Mouse (Mus musculus): ENCODE measurements around the gene Ankrd9. TPM values are rescaled to one million over a fixed set of nuclear protein-coding genes. Genes with fewer than 3 reads are reported as not detected.

The Ankrd9 gene
- polyA plus RNA-seq, 1 experiment from 2014 or later = 14.2 TPM

- no peaks in the 10 kb centered on the region for H3K9me3 ChIP-seq (ENCODE audit: control insufficient read depth, low read length)
- H3K27ac ChIP-seq (ENCODE audit: low read depth, low read length) = no peak overlapping the region
- 91% methylated on average over 7 of the region's 7 CpGs for WGBS
- peaks cover 10% of the 10 kb centered on the region for H3K4me1 ChIP-seq (ENCODE audit: control insufficient read depth, insufficient read depth, low read depth, low read length)
- H3K4me2 ChIP-seq (ENCODE audit: low read length) = no peak overlapping the region
- H3K36me3 ChIP-seq (ENCODE audit: control insufficient read depth, insufficient read depth, low read length) = peaks cover 19% of the 10 kb centered on the region
- H3K4me3 ChIP-seq (ENCODE audit: low read length) = no peak overlapping the region
- ATAC-seq = no peak
- no peak overlapping the region for H3K9ac ChIP-seq (ENCODE audit: low read depth, low read length)
- H3K27me3 ChIP-seq (replicated peaks; ENCODE audit: control insufficient read depth, insufficient read depth, low read length) = no peaks in the 10 kb centered on the region
Measured at GRCm38 (mm10) chr12:110974295-110974694, 4.5 kb downstream of the Ankrd9 start.

DNA sequence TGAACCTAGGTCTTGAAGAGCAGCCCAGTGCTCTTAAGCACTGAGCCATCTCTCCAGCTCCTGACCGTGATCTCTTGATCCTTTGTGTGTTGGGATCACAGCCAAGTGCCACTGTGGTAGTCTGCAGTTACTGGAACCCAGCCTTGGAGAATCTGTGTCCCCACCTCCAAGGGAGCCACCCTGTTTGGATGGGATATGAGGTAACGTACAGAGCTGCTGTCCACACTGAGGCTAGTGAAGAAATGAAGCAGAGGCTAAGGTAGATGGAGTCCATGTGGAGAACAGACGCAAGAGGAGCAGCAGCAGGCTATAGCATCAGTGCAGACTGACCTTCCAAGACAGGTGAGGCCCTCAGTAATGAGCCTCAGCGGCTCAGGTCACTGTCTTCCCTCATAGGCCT lies 5.0 kb downstream of the Ankrd9 start:
- 92% methylated on average over 4 of the region's 4 CpGs for WGBS
- H3K4me3 ChIP-seq (ENCODE audit: low read length) = no peak overlapping the region
- no peak overlapping the region for H3K9ac ChIP-seq (ENCODE audit: low read depth, low read length)
- no peaks in the 10 kb centered on the region for H3K9me3 ChIP-seq (ENCODE audit: control insufficient read depth, low read length)
- H3K27ac ChIP-seq (ENCODE audit: low read depth, low read length) = no peak overlapping the region
- no peak overlapping the region for H3K4me2 ChIP-seq (ENCODE audit: low read length)
- ATAC-seq = no peak
- H3K27me3 ChIP-seq (replicated peaks; ENCODE audit: control insufficient read depth, insufficient read depth, low read length) = no peaks in the 10 kb centered on the region
- H3K4me1 ChIP-seq (ENCODE audit: control insufficient read depth, insufficient read depth, low read depth, low read length) = peaks cover 8% of the 10 kb centered on the region
- H3K36me3 ChIP-seq (ENCODE audit: control insufficient read depth, insufficient read depth, low read length) = peaks cover 23% of the 10 kb centered on the region

GRCm38 (mm10) chr12:110971972-110972371 lies 6.9 kb downstream of the Ankrd9 start:
- H3K36me3 ChIP-seq (ENCODE audit: control insufficient read depth, insufficient read depth, low read length) = peaks cover 34% of the 10 kb centered on the region
- no peaks in the 10 kb centered on the region for H3K9me3 ChIP-seq (ENCODE audit: control insufficient read depth, low read length)
- H3K4me3 ChIP-seq (ENCODE audit: low read length) = no peak overlapping the region
- H3K4me1 ChIP-seq (ENCODE audit: control insufficient read depth, insufficient read depth, low read depth, low read length) = no peaks in the 10 kb centered on the region
- no peak overlapping the region for H3K27ac ChIP-seq (ENCODE audit: low read depth, low read length)
- no peak overlapping the region for H3K4me2 ChIP-seq (ENCODE audit: low read length)
- no peak for ATAC-seq
- H3K9ac ChIP-seq (ENCODE audit: low read depth, low read length) = no peak overlapping the region
- WGBS = 90% methylated on average over 5 of the region's 5 CpGs
- H3K27me3 ChIP-seq (replicated peaks; ENCODE audit: control insufficient read depth, insufficient read depth, low read length) = no peaks in the 10 kb centered on the region

DNA sequence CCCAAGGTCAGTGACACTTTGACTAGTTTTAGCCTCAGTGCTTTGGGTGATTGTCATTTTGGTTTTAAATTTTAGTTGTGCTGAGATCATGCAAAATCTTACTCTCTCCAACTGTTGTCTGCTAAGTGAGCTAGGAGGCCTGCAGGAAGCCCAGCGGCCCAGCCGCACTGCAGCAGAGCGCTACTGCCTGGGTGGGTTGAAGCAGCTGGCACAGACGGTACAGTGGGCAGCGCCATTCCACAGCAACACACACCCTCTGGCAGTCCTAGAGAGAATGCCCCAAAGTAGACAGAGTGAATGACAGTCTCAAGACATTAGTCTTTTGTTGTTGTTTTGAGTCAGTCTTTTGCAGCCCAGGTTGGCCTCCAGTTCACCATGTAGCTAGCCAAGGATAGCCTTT lies 8.4 kb downstream of the Ankrd9 start:
- no peaks in the 10 kb centered on the region for H3K9me3 ChIP-seq (ENCODE audit: control insufficient read depth, low read length)
- no peak overlapping the region for H3K27ac ChIP-seq (ENCODE audit: low read depth, low read length)
- H3K4me2 ChIP-seq (ENCODE audit: low read length) = no peak overlapping the region
- no peak overlapping the region for H3K4me3 ChIP-seq (ENCODE audit: low read length)
- no peaks in the 10 kb centered on the region for H3K27me3 ChIP-seq (replicated peaks; ENCODE audit: control insufficient read depth, insufficient read depth, low read length)
- H3K36me3 ChIP-seq (ENCODE audit: control insufficient read depth, insufficient read depth, low read length) = peaks cover 32% of the 10 kb centered on the region
- no peak for ATAC-seq
- H3K9ac ChIP-seq (ENCODE audit: low read depth, low read length) = no peak overlapping the region
- no peaks in the 10 kb centered on the region for H3K4me1 ChIP-seq (ENCODE audit: control insufficient read depth, insufficient read depth, low read depth, low read length)
- WGBS = 96% methylated on average over 5 of the region's 5 CpGs

GRCm38 (mm10) chr12:110967146-110967545 lies 11.7 kb downstream of the Ankrd9 start:
- Histone ChIP-seq H3K9me3 (ENCODE audit: control insufficient read depth, low read length) (no peaks in the 10 kb centered on the region), H3K9ac (ENCODE audit: low read depth, low read length) (no peak overlapping the region), H3K4me1 (ENCODE audit: control insufficient read depth, insufficient read depth, low read depth, low read length) (no peaks in the 10 kb centered on the region), H3K27me3 (replicated peaks; ENCODE audit: control insufficient read depth, insufficient read depth, low read length) (no peaks in the 10 kb centered on the region), H3K27ac (ENCODE audit: low read depth, low read length) (no peak overlapping the region), H3K4me3 (ENCODE audit: low read length) (no peak overlapping the region), H3K4me2 (ENCODE audit: low read length) (no peak overlapping the region), H3K36me3 (ENCODE audit: control insufficient read depth, insufficient read depth, low read length) (peaks cover 25% of the 10 kb centered on the region)
- no peak for ATAC-seq
- 85% methylated on average over 2 of the region's 2 CpGs for WGBS

DNA sequence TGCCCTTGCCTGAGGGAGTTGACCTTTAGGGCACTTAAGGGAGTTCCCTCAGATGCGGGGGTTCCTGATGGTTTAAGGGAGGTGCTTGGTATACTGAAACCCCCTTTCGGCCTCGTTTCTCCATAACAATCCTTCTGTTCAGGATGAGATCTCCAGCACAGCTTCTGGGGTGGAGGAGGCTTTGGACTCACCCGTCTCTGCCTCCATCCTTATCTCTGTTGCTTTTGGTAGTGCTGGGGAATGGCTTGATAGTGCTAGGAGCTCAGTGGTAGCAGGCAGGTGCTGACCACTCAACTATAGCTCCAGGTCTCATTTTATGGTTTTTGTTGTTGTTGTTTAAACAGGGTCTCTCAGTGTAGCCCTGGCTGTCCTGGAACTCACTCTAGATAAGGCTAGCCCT lies 12.8 kb downstream of the Ankrd9 start:
- H3K36me3 ChIP-seq (ENCODE audit: control insufficient read depth, insufficient read depth, low read length) = peaks cover 25% of the 10 kb centered on the region
- H3K27ac ChIP-seq (ENCODE audit: low read depth, low read length) = no peak overlapping the region
- no peak for ATAC-seq
- 81% methylated on average over 4 of the region's 4 CpGs for WGBS
- no peak overlapping the region for H3K9ac ChIP-seq (ENCODE audit: low read depth, low read length)
- no peaks in the 10 kb centered on the region for H3K27me3 ChIP-seq (replicated peaks; ENCODE audit: control insufficient read depth, insufficient read depth, low read length)
- H3K4me3 ChIP-seq (ENCODE audit: low read length) = no peak overlapping the region
- no peaks in the 10 kb centered on the region for H3K9me3 ChIP-seq (ENCODE audit: control insufficient read depth, low read length)
- H3K4me1 ChIP-seq (ENCODE audit: control insufficient read depth, insufficient read depth, low read depth, low read length) = no peaks in the 10 kb centered on the region
- no peak overlapping the region for H3K4me2 ChIP-seq (ENCODE audit: low read length)

DNA sequence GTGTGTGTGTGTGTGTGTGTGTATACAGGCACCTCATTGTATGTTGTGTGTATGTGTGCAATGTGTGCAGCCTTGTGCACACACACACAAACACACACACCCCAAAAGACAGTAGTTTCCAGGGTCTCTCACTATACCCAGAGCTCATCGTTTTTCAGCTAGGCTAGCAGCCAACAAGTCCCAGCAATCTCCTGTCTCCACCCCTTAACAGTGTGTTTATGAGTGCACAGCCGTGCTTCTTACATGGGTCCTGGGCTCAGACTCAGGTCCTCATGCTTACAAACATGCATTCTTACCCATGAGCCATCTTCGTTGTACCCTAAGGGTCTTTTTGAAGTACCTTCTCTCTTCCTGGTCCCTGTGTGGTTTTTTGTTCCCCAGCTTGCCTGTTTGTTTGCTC lies 13.3 kb downstream of the Ankrd9 start:
- Histone ChIP-seq H3K36me3 (ENCODE audit: control insufficient read depth, insufficient read depth, low read length) (peaks cover 25% of the 10 kb centered on the region), H3K4me1 (ENCODE audit: control insufficient read depth, insufficient read depth, low read depth, low read length) (no peaks in the 10 kb centered on the region), H3K27ac (ENCODE audit: low read depth, low read length) (no peak overlapping the region), H3K4me2 (ENCODE audit: low read length) (no peak overlapping the region), H3K9me3 (ENCODE audit: control insufficient read depth, low read length) (no peaks in the 10 kb centered on the region), H3K4me3 (ENCODE audit: low read length) (no peak overlapping the region), H3K9ac (ENCODE audit: low read depth, low read length) (no peak overlapping the region), H3K27me3 (replicated peaks; ENCODE audit: control insufficient read depth, insufficient read depth, low read length) (no peaks in the 10 kb centered on the region)
- no peak for ATAC-seq
- WGBS = 81% methylated on average over 3 of the region's 3 CpGs

GRCm38 (mm10) chr12:110961973-110962372 lies 16.9 kb downstream of the Ankrd9 start:
- Histone ChIP-seq H3K9ac (ENCODE audit: low read depth, low read length) (no peak overlapping the region), H3K4me3 (ENCODE audit: low read length) (no peak overlapping the region), H3K4me2 (ENCODE audit: low read length) (no peak overlapping the region), H3K9me3 (ENCODE audit: control insufficient read depth, low read length) (no peaks in the 10 kb centered on the region), H3K27me3 (replicated peaks; ENCODE audit: control insufficient read depth, insufficient read depth, low read length) (no peaks in the 10 kb centered on the region), H3K4me1 (ENCODE audit: control insufficient read depth, insufficient read depth, low read depth, low read length) (no peaks in the 10 kb centered on the region), H3K36me3 (ENCODE audit: control insufficient read depth, insufficient read depth, low read length) (peaks cover 2% of the 10 kb centered on the region; the same call in 1 of the 2 replicates), H3K27ac (ENCODE audit: low read depth, low read length) (no peak overlapping the region)
- no peak for ATAC-seq
- WGBS = 72% methylated on average over 2 of the region's 2 CpGs

DNA sequence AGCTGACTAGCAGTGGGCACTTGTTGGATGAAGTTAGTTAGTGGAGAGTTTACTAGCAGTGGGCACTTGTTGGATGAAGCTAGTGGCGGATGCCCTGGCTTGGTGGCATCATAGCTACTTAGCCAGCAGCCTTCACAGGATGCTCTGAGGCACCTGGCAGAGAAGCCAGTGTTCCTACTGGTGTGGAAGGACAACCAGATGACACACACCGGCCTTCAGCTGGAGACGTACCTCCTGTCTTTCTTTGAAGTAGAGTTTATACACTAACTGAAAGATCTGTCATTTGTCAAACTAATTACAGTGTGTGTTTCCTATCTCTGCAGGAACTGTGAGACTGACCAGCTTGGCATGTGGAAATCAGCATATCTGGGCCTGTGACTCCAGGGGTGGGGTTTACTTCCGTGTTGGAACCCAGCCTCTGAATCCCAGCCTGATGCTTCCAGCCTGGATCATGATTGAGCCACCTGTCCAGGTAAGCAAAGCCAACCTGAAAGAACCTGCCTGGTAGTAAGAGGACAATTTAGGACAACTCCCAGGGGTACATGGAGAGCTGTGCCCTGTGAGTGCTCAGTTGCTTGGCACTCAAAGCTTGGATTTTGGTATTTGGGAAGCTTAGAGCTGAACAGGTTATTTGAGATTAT lies 24.4 kb downstream of the Ankrd9 start:
- H3K4me2 ChIP-seq (ENCODE audit: low read length) = no peak overlapping the region
- no peak overlapping the region for H3K27ac ChIP-seq (ENCODE audit: low read depth, low read length)
- no peaks in the 10 kb centered on the region for H3K27me3 ChIP-seq (replicated peaks; ENCODE audit: control insufficient read depth, insufficient read depth, low read length)
- no peaks in the 10 kb centered on the region for H3K4me1 ChIP-seq (ENCODE audit: control insufficient read depth, insufficient read depth, low read depth, low read length)
- peaks cover 8% of the 10 kb centered on the region for H3K36me3 ChIP-seq (ENCODE audit: control insufficient read depth, insufficient read depth, low read length)
- no peak overlapping the region for H3K4me3 ChIP-seq (ENCODE audit: low read length)
- 92% methylated on average over 4 of the region's 4 CpGs for WGBS
- H3K9ac ChIP-seq (ENCODE audit: low read depth, low read length) = no peak overlapping the region
- ATAC-seq = no peak
- H3K9me3 ChIP-seq (ENCODE audit: control insufficient read depth, low read length) = no peaks in the 10 kb centered on the region

- no peak overlapping the region for H3K27ac ChIP-seq (ENCODE audit: low read depth, low read length)
- no peak overlapping the region for H3K4me3 ChIP-seq (ENCODE audit: low read length)
- H3K36me3 ChIP-seq (ENCODE audit: control insufficient read depth, insufficient read depth, low read length) = peaks cover 9% of the 10 kb centered on the region
- H3K9ac ChIP-seq (ENCODE audit: low read depth, low read length) = no peak overlapping the region
- H3K27me3 ChIP-seq (replicated peaks; ENCODE audit: control insufficient read depth, insufficient read depth, low read length) = no peaks in the 10 kb centered on the region
- WGBS = 100% methylated on average over 2 of the region's 2 CpGs
- no peaks in the 10 kb centered on the region for H3K4me1 ChIP-seq (ENCODE audit: control insufficient read depth, insufficient read depth, low read depth, low read length)
- no peak overlapping the region for H3K4me2 ChIP-seq (ENCODE audit: low read length)
- no peak for ATAC-seq
- no peaks in the 10 kb centered on the region for H3K9me3 ChIP-seq (ENCODE audit: control insufficient read depth, low read length)
Measured at GRCm38 (mm10) chr12:110953900-110954299, 24.9 kb downstream of the Ankrd9 start.

Measured in hindbrain, embryonic 16.5 days (tissue).